Mouse (Mus musculus): ENCODE results near the gene Fzd2. TPM values are rescaled to one million over a fixed set of nuclear protein-coding genes. Genes with fewer than 3 reads are reported as not detected.
A peak's percentile ranks its signal among the peaks of the same experiment; 100 is the strongest.
"Not testable (repeated sequence)": the region's sequence is repeated elsewhere in the genome, so short reads cannot be mapped to it uniquely, and the experiment has no call there.

The Fzd2 gene
- polyA plus RNA-seq, 1 experiment from 2014 or later = 15.4 TPM

- no peak for ATAC-seq (ENCODE audit: insufficient read depth, low FRiP score)
- Histone ChIP-seq H3K4me3 (replicated peaks; ENCODE audit: low read length) (no peak overlapping the region), H3K4me2 (ENCODE audit: low read depth, low read length) (no peak overlapping the region), H3K36me3 (ENCODE audit: control insufficient read depth, insufficient read depth, low read length) (no peaks in the 10 kb centered on the region), H3K9ac (ENCODE audit: low read length) (no peak overlapping the region), H3K9me3 (replicated peaks; ENCODE audit: control insufficient read depth, low read length) (no peaks in the 10 kb centered on the region), H3K27me3 (ENCODE audit: control insufficient read depth, insufficient read depth, low read length) (no peaks in the 10 kb centered on the region), H3K4me1 (ENCODE audit: control insufficient read depth, insufficient read depth, low read length) (peaks cover 10% of the 10 kb centered on the region), H3K27ac (ENCODE audit: low read length) (no peak overlapping the region)
- WGBS = 87% methylated on average over 3 of the region's 3 CpGs
Observed at GRCm38 (mm10) chr11:102599912-102600311, 4.3 kb upstream of the Fzd2 start.

GRCm38 (mm10) chr11:102602816-102603495, 1.2 kb upstream of the Fzd2 start:
- Histone ChIP-seq H3K9ac (ENCODE audit: low read length) (peak overlapping the region; percentile 78), H3K36me3 (ENCODE audit: control insufficient read depth, insufficient read depth, low read length) (no peaks in the 10 kb centered on the region), H3K4me1 (ENCODE audit: control insufficient read depth, insufficient read depth, low read length) (no peaks in the 10 kb centered on the region; the same call in 1 of the 2 replicates), H3K4me2 (ENCODE audit: low read depth, low read length) (peak overlapping the region; percentile 79), H3K27me3 (ENCODE audit: control insufficient read depth, insufficient read depth, low read length) (no peaks in the 10 kb centered on the region), H3K4me3 (replicated peaks; ENCODE audit: low read length) (peak overlapping the region; percentile 61), H3K27ac (ENCODE audit: low read length) (peak overlapping the region; percentile 99), H3K9me3 (replicated peaks; ENCODE audit: control insufficient read depth, low read length) (no peaks in the 10 kb centered on the region)
- 4% methylated on average over 13 of the region's 13 CpGs for WGBS
- ATAC-seq (ENCODE audit: insufficient read depth, low FRiP score) = no peak

- Histone ChIP-seq H3K36me3 (ENCODE audit: control insufficient read depth, insufficient read depth, low read length) (no peaks in the 10 kb centered on the region), H3K9me3 (replicated peaks; ENCODE audit: control insufficient read depth, low read length) (no peaks in the 10 kb centered on the region), H3K27ac (ENCODE audit: low read length) (peak overlapping the region; percentile 99), H3K4me3 (replicated peaks; ENCODE audit: low read length) (peak overlapping the region; percentile 61), H3K27me3 (ENCODE audit: control insufficient read depth, insufficient read depth, low read length) (no peaks in the 10 kb centered on the region), H3K4me2 (ENCODE audit: low read depth, low read length) (peak overlapping the region; percentile 79), H3K9ac (ENCODE audit: low read length) (peak overlapping the region; percentile 78), H3K4me1 (ENCODE audit: control insufficient read depth, insufficient read depth, low read length) (peaks cover 3% of the 10 kb centered on the region)
- under 1% methylated on average over 10 of the region's 10 CpGs for WGBS
- ATAC-seq (ENCODE audit: insufficient read depth, low FRiP score) = peak; percentile 59
Observed at GRCm38 (mm10) chr11:102603496-102603850, 723 bp upstream of the Fzd2 start.

GRCm38 (mm10) chr11:102604777-102605552, 769 bp downstream of the Fzd2 start:
- Histone ChIP-seq H3K4me1 (ENCODE audit: control insufficient read depth, insufficient read depth, low read length) (peaks cover 11% of the 10 kb centered on the region), H3K4me2 (ENCODE audit: low read depth, low read length) (peak overlapping the region; percentile 79), H3K36me3 (ENCODE audit: control insufficient read depth, insufficient read depth, low read length) (no peaks in the 10 kb centered on the region), H3K4me3 (replicated peaks; ENCODE audit: low read length) (peak overlapping the region; percentile 61), H3K27ac (ENCODE audit: low read length) (peak overlapping the region; percentile 98), H3K9ac (ENCODE audit: low read length) (peak overlapping the region; percentile 91), H3K27me3 (ENCODE audit: control insufficient read depth, insufficient read depth, low read length) (no peaks in the 10 kb centered on the region), H3K9me3 (replicated peaks; ENCODE audit: control insufficient read depth, low read length) (no peaks in the 10 kb centered on the region)
- peak; percentile 27 for ATAC-seq (ENCODE audit: insufficient read depth, low FRiP score)
- WGBS = under 1% methylated on average over 73 of the region's 74 CpGs

GRCm38 (mm10) chr11:102605553-102606416, 1.6 kb downstream of the Fzd2 start:
- Histone ChIP-seq H3K27ac (ENCODE audit: low read length) (peak overlapping the region; percentile 98), H3K4me2 (ENCODE audit: low read depth, low read length) (peak overlapping the region; percentile 79), H3K4me1 (ENCODE audit: control insufficient read depth, insufficient read depth, low read length) (peaks cover 20% of the 10 kb centered on the region), H3K9ac (ENCODE audit: low read length) (peak overlapping the region; percentile 91), H3K27me3 (ENCODE audit: control insufficient read depth, insufficient read depth, low read length) (no peaks in the 10 kb centered on the region), H3K9me3 (replicated peaks; ENCODE audit: control insufficient read depth, low read length) (no peaks in the 10 kb centered on the region), H3K36me3 (ENCODE audit: control insufficient read depth, insufficient read depth, low read length) (no peaks in the 10 kb centered on the region), H3K4me3 (replicated peaks; ENCODE audit: low read length) (peak overlapping the region; percentile 61)
- 1% methylated on average over 62 of the region's 62 CpGs for WGBS
- no peak for ATAC-seq (ENCODE audit: insufficient read depth, low FRiP score)

GRCm38 (mm10) chr11:102606751-102607171, 2.6 kb downstream of the Fzd2 start:
- H3K9ac ChIP-seq (ENCODE audit: low read length) = peak overlapping the region; percentile 91
- WGBS = 4% methylated on average over 12 of the region's 12 CpGs
- H3K4me2 ChIP-seq (ENCODE audit: low read depth, low read length) = peak overlapping the region; percentile 79
- H3K27ac ChIP-seq (ENCODE audit: low read length) = peak overlapping the region; percentile 98
- ATAC-seq (ENCODE audit: insufficient read depth, low FRiP score) = no peak
- H3K9me3 ChIP-seq (replicated peaks; ENCODE audit: control insufficient read depth, low read length) = no peaks in the 10 kb centered on the region
- peak overlapping the region; percentile 61 for H3K4me3 ChIP-seq (replicated peaks; ENCODE audit: low read length)
- no peaks in the 10 kb centered on the region for H3K36me3 ChIP-seq (ENCODE audit: control insufficient read depth, insufficient read depth, low read length)
- peaks cover 28% of the 10 kb centered on the region for H3K4me1 ChIP-seq (ENCODE audit: control insufficient read depth, insufficient read depth, low read length)
- no peaks in the 10 kb centered on the region for H3K27me3 ChIP-seq (ENCODE audit: control insufficient read depth, insufficient read depth, low read length)

- H3K27me3 ChIP-seq (ENCODE audit: control insufficient read depth, insufficient read depth, low read length); ATAC-seq (ENCODE audit: insufficient read depth, low FRiP score); H3K9me3 ChIP-seq (replicated peaks; ENCODE audit: control insufficient read depth, low read length); H3K36me3 ChIP-seq (ENCODE audit: control insufficient read depth, insufficient read depth, low read length): not testable (repeated sequence)
- H3K4me3 ChIP-seq (replicated peaks; ENCODE audit: low read length) = peak overlapping the region; percentile 61
- WGBS = 3% methylated on average over 12 of the region's 12 CpGs
- H3K4me2 ChIP-seq (ENCODE audit: low read depth, low read length) = peak overlapping the region; percentile 79
- peak overlapping the region; percentile 91 for H3K9ac ChIP-seq (ENCODE audit: low read length)
- H3K4me1 ChIP-seq (ENCODE audit: control insufficient read depth, insufficient read depth, low read length) = peaks cover 28% of the 10 kb centered on the region
- H3K27ac ChIP-seq (ENCODE audit: low read length) = peak overlapping the region; percentile 98
Observed at GRCm38 (mm10) chr11:102607201-102607600, 3.0 kb downstream of the Fzd2 start.

GRCm38 (mm10) chr11:102607686-102608548, 3.7 kb downstream of the Fzd2 start:
- H3K27me3 ChIP-seq (ENCODE audit: control insufficient read depth, insufficient read depth, low read length) = no peaks in the 10 kb centered on the region
- H3K4me2 ChIP-seq (ENCODE audit: low read depth, low read length) = peak overlapping the region; percentile 79
- H3K4me1 ChIP-seq (ENCODE audit: control insufficient read depth, insufficient read depth, low read length) = peaks cover 28% of the 10 kb centered on the region
- no peak for ATAC-seq (ENCODE audit: insufficient read depth, low FRiP score)
- no peaks in the 10 kb centered on the region for H3K9me3 ChIP-seq (replicated peaks; ENCODE audit: control insufficient read depth, low read length)
- WGBS = 24% methylated on average over 10 of the region's 10 CpGs
- H3K9ac ChIP-seq (ENCODE audit: low read length) = peak overlapping the region; percentile 91
- peak overlapping the region; percentile 98 for H3K27ac ChIP-seq (ENCODE audit: low read length)
- peak overlapping the region; percentile 61 for H3K4me3 ChIP-seq (replicated peaks; ENCODE audit: low read length)
- no peaks in the 10 kb centered on the region for H3K36me3 ChIP-seq (ENCODE audit: control insufficient read depth, insufficient read depth, low read length)

Data from stomach, embryonic 16.5 days (tissue).